Mouse (Mus musculus): ENCODE results near the gene Rps6kl1. TPM values are rescaled to one million over a fixed set of nuclear protein-coding genes. Genes with fewer than 3 reads are reported as not detected.

Rps6kl1 gene
- total RNA-seq, 1 experiment from 2014 or later: 0.19 TPM

- peak; percentile 45; the same call in 1 of the 2 replicates for ATAC-seq (replicated peaks; ENCODE audit: insufficient number of reproducible peaks, low FRiP score, low TSS enrichment, poor library complexity, severe bottlenecking)
Measured at GRCm38 (mm10) chr12:85176846-85177523, 25.9 kb upstream of the Rps6kl1 start.

- ATAC-seq (replicated peaks; ENCODE audit: insufficient number of reproducible peaks, low FRiP score, low TSS enrichment, poor library complexity, severe bottlenecking): no peak
Measured at GRCm38 (mm10) chr12:85175926-85176845, 25.1 kb upstream of the Rps6kl1 start.

- ATAC-seq (replicated peaks; ENCODE audit: insufficient number of reproducible peaks, low FRiP score, low TSS enrichment, poor library complexity, severe bottlenecking): no peak
Measured at GRCm38 (mm10) chr12:85175087-85175675, 24.1 kb upstream of the Rps6kl1 start.

- no peak for ATAC-seq (replicated peaks; ENCODE audit: insufficient number of reproducible peaks, low FRiP score, low TSS enrichment, poor library complexity, severe bottlenecking)
Measured at GRCm38 (mm10) chr12:85174016-85174415, 23.0 kb upstream of the Rps6kl1 start.

GRCm38 (mm10) chr12:85170948-85171307 lies 19.9 kb upstream of the Rps6kl1 start:
- no peak for ATAC-seq (replicated peaks; ENCODE audit: insufficient number of reproducible peaks, low FRiP score, low TSS enrichment, poor library complexity, severe bottlenecking)

- no peak for ATAC-seq (replicated peaks; ENCODE audit: insufficient number of reproducible peaks, low FRiP score, low TSS enrichment, poor library complexity, severe bottlenecking)
Measured at GRCm38 (mm10) chr12:85170284-85170947, 19.4 kb upstream of the Rps6kl1 start.

GRCm38 (mm10) chr12:85169877-85170276 lies 18.8 kb upstream of the Rps6kl1 start:
- ATAC-seq (replicated peaks; ENCODE audit: insufficient number of reproducible peaks, low FRiP score, low TSS enrichment, poor library complexity, severe bottlenecking): no peak

GRCm38 (mm10) chr12:85169117-85169858 lies 18.2 kb upstream of the Rps6kl1 start:
- peak; percentile 71 for ATAC-seq (replicated peaks; ENCODE audit: insufficient number of reproducible peaks, low FRiP score, low TSS enrichment, poor library complexity, severe bottlenecking)

GRCm38 (mm10) chr12:85166631-85167030 lies 15.6 kb upstream of the Rps6kl1 start:
- no peak for ATAC-seq (replicated peaks; ENCODE audit: insufficient number of reproducible peaks, low FRiP score, low TSS enrichment, poor library complexity, severe bottlenecking)

- no peak for ATAC-seq (replicated peaks; ENCODE audit: insufficient number of reproducible peaks, low FRiP score, low TSS enrichment, poor library complexity, severe bottlenecking)
Measured at GRCm38 (mm10) chr12:85164996-85165395, 13.9 kb upstream of the Rps6kl1 start.

- no peak for ATAC-seq (replicated peaks; ENCODE audit: insufficient number of reproducible peaks, low FRiP score, low TSS enrichment, poor library complexity, severe bottlenecking)
Measured at GRCm38 (mm10) chr12:85159592-85159991, 8.5 kb upstream of the Rps6kl1 start.

- no peak for ATAC-seq (replicated peaks; ENCODE audit: insufficient number of reproducible peaks, low FRiP score, low TSS enrichment, poor library complexity, severe bottlenecking)
Measured at GRCm38 (mm10) chr12:85158801-85159200, 7.7 kb upstream of the Rps6kl1 start.

GRCm38 (mm10) chr12:85157797-85158460 lies 6.9 kb upstream of the Rps6kl1 start:
- no peak for ATAC-seq (replicated peaks; ENCODE audit: insufficient number of reproducible peaks, low FRiP score, low TSS enrichment, poor library complexity, severe bottlenecking)

- ATAC-seq (replicated peaks; ENCODE audit: insufficient number of reproducible peaks, low FRiP score, low TSS enrichment, poor library complexity, severe bottlenecking): no peak
Measured at GRCm38 (mm10) chr12:85156324-85156723, 5.3 kb upstream of the Rps6kl1 start.

- no peak for ATAC-seq (replicated peaks; ENCODE audit: insufficient number of reproducible peaks, low FRiP score, low TSS enrichment, poor library complexity, severe bottlenecking)
Measured at GRCm38 (mm10) chr12:85153011-85153410, 1.9 kb upstream of the Rps6kl1 start.

- no peak for ATAC-seq (replicated peaks; ENCODE audit: insufficient number of reproducible peaks, low FRiP score, low TSS enrichment, poor library complexity, severe bottlenecking)
Measured at GRCm38 (mm10) chr12:85150321-85151001, 603 bp downstream of the Rps6kl1 start.

GRCm38 (mm10) chr12:85146881-85147280 lies 4.2 kb downstream of the Rps6kl1 start:
- no peak for ATAC-seq (replicated peaks; ENCODE audit: insufficient number of reproducible peaks, low FRiP score, low TSS enrichment, poor library complexity, severe bottlenecking)
